Mouse (Mus musculus) CH12.LX (cell line): ENCODE measurements around the gene Pdap1. TPM values are rescaled to one million over a fixed set of nuclear protein-coding genes. Genes with fewer than 3 reads are reported as not detected.

Experiments
- DNase-seq: peaks from one replicate; pipeline ENCODE4 v3.0.0-alpha.2; 2013; ENCODE audit errors: extremely low read depth
- H3K27ac ChIP-seq: 2 replicates; pipeline ENCODE4 v1.5.1; 2012; ENCODE audit warnings: low read depth, mild to moderate bottlenecking, control low read depth, moderate library complexity; ENCODE audit not compliant: insufficient read depth
- H3K27me3 ChIP-seq: replicated peaks from 2 replicates; pipeline ENCODE3; 2012; ENCODE audit warnings: inconsistent platforms
- H3K36me3 ChIP-seq, 2 experiments: replicated peaks in 1 of 2; 2 replicates each; pipeline versions ENCODE3 to v1.6.1; 2012; ENCODE audit warnings: inconsistent platforms in 1 of 2, low read length in 1 of 2, mild to moderate bottlenecking in 1 of 2, mixed read lengths in 1 of 2, moderate library complexity in 1 of 2; ENCODE audit not compliant: control insufficient read depth in 1 of 2, insufficient read depth in 1 of 2
- H3K4me1 ChIP-seq, 2 experiments: 2 replicates each; pipeline ENCODE4 v1.6.1; 2012; ENCODE audit warnings: inconsistent platforms in 1 of 2, moderate library complexity in 1 of 2; ENCODE audit not compliant: insufficient read depth in 2 of 2, control insufficient read depth in 1 of 2
- H3K4me2 ChIP-seq: 2 replicates; pipeline ENCODE4 v1.6.1; 2012; ENCODE audit warnings: low read depth, mild to moderate bottlenecking, control low read depth; ENCODE audit not compliant: poor library complexity, insufficient read depth, severe bottlenecking
- H3K4me3 ChIP-seq, 3 experiments: fragments of 150-350 bp in 1 of 3; sonication (generic) in 1 of 3; replicated peaks in 1 of 3; 2 replicates each; pipeline versions ENCODE3 to v1.5.1; 2011 to 2012; ENCODE audit warnings: low read depth in 2 of 3, low read length in 2 of 3, mild to moderate bottlenecking in 2 of 3, moderate library complexity in 2 of 3, control low read depth in 1 of 3, improper control_type of control experiment in 1 of 3, inconsistent platforms in 1 of 3, mixed read lengths in 1 of 3; ENCODE audit not compliant: poor library complexity in 1 of 3
- H3K79me2 ChIP-seq: replicated peaks from 2 replicates; pipeline ENCODE4 v1.6.1; 2012; ENCODE audit warnings: mild to moderate bottlenecking, moderate library complexity; ENCODE audit not compliant: control insufficient read depth, poor library complexity, insufficient read depth, severe bottlenecking; ENCODE audit errors: extremely low read depth
- H3K9ac ChIP-seq: 2 replicates; pipeline ENCODE4 v1.6.1; 2012; ENCODE audit warnings: low read depth, mild to moderate bottlenecking, control low read depth, moderate library complexity; ENCODE audit not compliant: insufficient read depth
- H3K9me3 ChIP-seq: replicated peaks from 2 replicates; pipeline ENCODE3; 2012; ENCODE audit warnings: low read length, inconsistent platforms, mixed read lengths
- BHLHE40 ChIP-seq: IDR thresholded peaks from 2 replicates; pipeline ENCODE4 v1.6.1; 2011; ENCODE audit warnings: mild to moderate bottlenecking, low read depth, low read length, improper control_type of control experiment
- CHD1 ChIP-seq: IDR thresholded peaks from 2 replicates; pipeline ENCODE4 v1.6.1; 2012; ENCODE audit warnings: low read depth, low read length, improper control_type of control experiment, inconsistent platforms
- CHD2 ChIP-seq: IDR thresholded peaks from 2 replicates; pipeline ENCODE4 v1.6.1; 2011; ENCODE audit warnings: low read length, improper control_type of control experiment
- CTCF ChIP-seq, 2 experiments: IDR thresholded peaks in 1 of 2; conservative IDR thresholded peaks in 1 of 2; 2 replicates each; pipeline ENCODE4 v1.5.1; 2011 to 2012; ENCODE audit warnings: low read depth in 2 of 2, low read length in 2 of 2, improper control_type of control experiment in 1 of 2, inconsistent platforms in 1 of 2, mild to moderate bottlenecking in 1 of 2, moderate library complexity in 1 of 2
- E2F4 ChIP-seq: IDR thresholded peaks from 2 replicates; pipeline ENCODE4 v1.6.1; 2011; ENCODE audit warnings: low read depth, low read length, improper control_type of control experiment; ENCODE audit not compliant: insufficient replicate concordance
- ELF1 ChIP-seq: IDR thresholded peaks from 2 replicates; pipeline ENCODE4 v1.6.1; 2014; ENCODE audit warnings: low read depth, mild to moderate bottlenecking, inconsistent platforms, low read length, improper control_type of control experiment
- GABPA ChIP-seq: IDR thresholded peaks from 2 replicates; pipeline ENCODE4 v1.6.1; 2012; ENCODE audit warnings: low read depth, low read length, improper control_type of control experiment, inconsistent platforms; ENCODE audit not compliant: insufficient replicate concordance
- HCFC1 ChIP-seq: IDR thresholded peaks from 2 replicates; pipeline ENCODE4 v1.6.1; 2012; ENCODE audit warnings: low read depth, mild to moderate bottlenecking, inconsistent platforms, low read length, improper control_type of control experiment
- IRF4 ChIP-seq: IDR thresholded peaks from 2 replicates; pipeline ENCODE4 v1.6.1; 2014; ENCODE audit warnings: low read depth, mild to moderate bottlenecking, inconsistent platforms, low read length, improper control_type of control experiment
- KAT2A ChIP-seq: IDR thresholded peaks from 2 replicates; pipeline ENCODE4 v1.6.1; 2012; ENCODE audit warnings: low read length, improper control_type of control experiment, inconsistent platforms; ENCODE audit not compliant: insufficient replicate concordance
- MAX ChIP-seq: IDR thresholded peaks from 2 replicates; pipeline ENCODE4 v1.6.1; 2011; ENCODE audit warnings: low read length, improper control_type of control experiment
- MAZ ChIP-seq: IDR thresholded peaks from 2 replicates; pipeline ENCODE4 v1.6.1; 2012; ENCODE audit warnings: low read depth, mild to moderate bottlenecking, inconsistent platforms, low read length, improper control_type of control experiment, moderate library complexity
- PAX5 ChIP-seq: IDR thresholded peaks from 2 replicates; pipeline ENCODE4 v1.6.1; 2012; ENCODE audit warnings: low read length, inconsistent platforms, mixed read lengths
- POLR2A ChIP-seq: IDR thresholded peaks from 2 replicates; pipeline ENCODE4 v1.6.1; 2011; ENCODE audit warnings: low read depth, mild to moderate bottlenecking, improper control_type of control experiment, low read length
- POLR2AphosphoS2 ChIP-seq: IDR thresholded peaks from 2 replicates; pipeline ENCODE4 v1.6.1; 2011; ENCODE audit warnings: low read depth, low read length, improper control_type of control experiment
- RAD21 ChIP-seq: IDR thresholded peaks from 2 replicates; pipeline ENCODE4 v1.6.1; 2011; ENCODE audit warnings: low read depth, mild to moderate bottlenecking, low read length, improper control_type of control experiment, moderate library complexity
- SIN3A ChIP-seq: IDR thresholded peaks from 2 replicates; pipeline ENCODE4 v1.6.1; 2012; ENCODE audit warnings: low read length, improper control_type of control experiment, inconsistent platforms
- SMC3 ChIP-seq: IDR thresholded peaks from 2 replicates; pipeline ENCODE4 v1.6.1; 2011; ENCODE audit warnings: low read depth, low read length, improper control_type of control experiment
- TBP ChIP-seq: conservative IDR thresholded peaks from 2 replicates; pipeline ENCODE4 v1.6.1; 2011; ENCODE audit warnings: low read depth, low read length, improper control_type of control experiment
- ZC3H11A ChIP-seq: IDR thresholded peaks from 2 replicates; pipeline ENCODE4 v1.6.1; 2012; ENCODE audit warnings: low read depth, mild to moderate bottlenecking, inconsistent platforms, low read length, improper control_type of control experiment
- ZKSCAN1 ChIP-seq: IDR thresholded peaks from 2 replicates; pipeline ENCODE4 v1.6.1; 2012; ENCODE audit warnings: low read depth, inconsistent platforms, low read length, improper control_type of control experiment, borderline replicate concordance
- dilution Hi-C: fragments of 300-500 bp; cut with MboI; formaldehyde crosslinking; loops from 2 replicates; pipeline ENCODE4 v1.14.3; 2020; ENCODE audit warnings: low sequenced_read_pairs; ENCODE audit not compliant: extremely low pct_unique_long_range_greater_than_20kb, extremely low pct_ligation_motif_present
- in situ Hi-C: fragments of 300-500 bp; cut with MboI; formaldehyde crosslinking; loops from 3 replicates; pipeline ENCODE4 v1.14.3; 2019; ENCODE audit warnings: low sequenced_read_pairs, low pct_ligation_motif_present, low pct_unique_long_range_greater_than_20kb, mixed read lengths
- polyA plus RNA-seq: library from polyadenylated mRNA; unstranded; fragments of >175 nt; gene quantifications from 2 replicates; pipeline ENCODE4 v1.2.1, GENCODE M21; 2012; ENCODE audit warnings: low read depth; ENCODE audit not compliant: insufficient read length
- total RNA-seq, 2 experiments: library from RNA; depleted of rRNA; stranded (reverse); fragments of 300-350 nt in 1 of 2; fragments of >200 nt in 1 of 2; gene quantifications; 2 replicates each; pipeline ENCODE4 v1.2.3; 2012 to 2014

Gene Pdap1
- total and polyA plus RNA-seq, 3 experiments, result 58.9 to 267 (median 86.7) TPM

DNA sequence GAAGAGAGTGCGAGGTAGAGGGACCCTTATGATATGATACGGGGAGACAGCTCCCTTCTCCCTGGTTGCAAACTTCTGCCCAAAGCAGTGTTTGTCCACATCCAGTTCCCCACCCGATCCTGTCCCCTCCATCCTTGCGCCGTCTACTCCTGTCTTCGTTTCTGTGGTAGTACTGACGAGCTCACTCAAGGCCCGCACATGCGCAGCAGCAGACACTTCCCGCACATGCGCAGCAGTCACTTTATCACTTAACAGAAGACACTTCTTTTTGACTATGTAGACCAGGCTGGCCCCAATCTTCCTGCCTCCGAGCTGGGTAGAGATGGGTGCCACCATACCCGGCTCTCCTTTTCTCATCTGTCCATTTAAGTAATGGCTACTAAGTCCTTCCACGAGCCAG lies 21.3 kb upstream of the Pdap1 start:
- Histone ChIP-seq H3K36me3 (peaks cover 64 to 78% of the 10 kb centered on the region in 2 experiments), H3K27me3 (no peaks in the 10 kb centered on the region), H3K9me3 (no peaks in the 10 kb centered on the region), H3K27ac (no peak overlapping the region), H3K4me2 (no peak overlapping the region), H3K79me2 (peaks cover 9% of the 10 kb centered on the region), H3K4me3 (no peak overlapping the region), H3K9ac (no peak overlapping the region), H3K4me1 (peaks cover 0 to 5% of the 10 kb centered on the region in 2 experiments; a peak in 2 of 4 replicates)
- in situ Hi-C loops (no loop called here), dilution Hi-C loops (no loop called here)
- TF ChIP-seq GABPA (no peak), MAZ (no peak), BHLHE40 (no peak), ZC3H11A (no peak), TBP (no peak), SMC3 (no peak), ELF1 (no peak), RAD21 (no peak), KAT2A (no peak), CHD2 (no peak), POLR2AphosphoS2 (no peak), SIN3A (no peak), HCFC1 (no peak), E2F4 (no peak), CHD1 (no peak), PAX5 (no peak), MAX (no peak), IRF4 (no peak), POLR2A (no peak)
- no peak for DNase-seq

DNA sequence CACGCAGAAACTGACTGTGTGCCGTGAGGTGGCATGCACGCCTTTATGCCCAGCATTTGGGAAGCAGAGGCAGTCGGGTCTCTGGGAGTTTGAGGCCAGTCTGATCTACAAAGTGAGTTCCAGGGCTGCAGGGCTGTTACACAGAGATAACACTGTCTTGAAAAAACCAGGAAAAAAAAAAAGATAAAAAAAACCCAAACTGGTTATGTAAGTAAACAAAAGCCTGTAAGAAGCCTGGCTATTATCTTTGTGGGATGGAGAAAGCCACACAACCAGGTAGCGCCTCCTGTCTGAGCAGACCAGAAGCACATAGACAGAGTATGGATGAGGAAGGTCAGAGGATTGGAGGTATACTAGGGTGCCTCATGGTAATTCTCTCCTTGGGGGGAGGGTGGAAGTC lies 12.7 kb upstream of the Pdap1 start:
- Histone ChIP-seq H3K27ac (no peak overlapping the region), H3K4me3 (no peak overlapping the region), H3K4me1 (no peaks in the 10 kb centered on the region), H3K4me2 (no peak overlapping the region), H3K36me3 (peaks cover 69 to 92% of the 10 kb centered on the region in 2 experiments), H3K9me3 (no peaks in the 10 kb centered on the region), H3K79me2 (no peaks in the 10 kb centered on the region), H3K27me3 (no peaks in the 10 kb centered on the region), H3K9ac (no peak overlapping the region)
- no peak for DNase-seq
- dilution Hi-C loops (no loop called here), in situ Hi-C loops (no loop called here)
- TF ChIP-seq CTCF (conservative IDR thresholded peaks at IDR 0.05 in 1 of 2, IDR thresholded peaks at IDR 0.05 in 1 of 2; ENCODE audit: low read depth in 2 of 2, low read length in 2 of 2) (peak in 1 of 2 experiments; percentile 1; a peak in 1 of 4 replicates), ZKSCAN1 (no peak)
